Mouse (Mus musculus) brain, embryonic 14.5 days (tissue): ENCODE measurements at regions not wholly inside any gene's neighbourhood (a gene's known extent, or its start where the extent isn't known, plus 50 kb on each side); places are given as distances from the start of the nearest gene placed in this dataset.

Experiments used
- CTCF ChIP-seq: fragments of 200-500 bp; IDR thresholded peaks from 2 replicates; pipeline ENCODE4 v1.5.1; 2012; ENCODE audit warnings: inconsistent platforms, mild to moderate bottlenecking, moderate library complexity, borderline replicate concordance; ENCODE audit not compliant: insufficient read depth, insufficient read length; ENCODE audit errors: extremely low read depth
- POLR2A ChIP-seq: fragments of 200-500 bp; IDR thresholded peaks from 2 replicates; pipeline ENCODE4 v1.6.1; 2012; ENCODE audit warnings: mild to moderate bottlenecking, inconsistent platforms, borderline replicate concordance; ENCODE audit not compliant: poor library complexity, insufficient read depth, insufficient read length, severe bottlenecking; ENCODE audit errors: extremely low read depth

DNA sequence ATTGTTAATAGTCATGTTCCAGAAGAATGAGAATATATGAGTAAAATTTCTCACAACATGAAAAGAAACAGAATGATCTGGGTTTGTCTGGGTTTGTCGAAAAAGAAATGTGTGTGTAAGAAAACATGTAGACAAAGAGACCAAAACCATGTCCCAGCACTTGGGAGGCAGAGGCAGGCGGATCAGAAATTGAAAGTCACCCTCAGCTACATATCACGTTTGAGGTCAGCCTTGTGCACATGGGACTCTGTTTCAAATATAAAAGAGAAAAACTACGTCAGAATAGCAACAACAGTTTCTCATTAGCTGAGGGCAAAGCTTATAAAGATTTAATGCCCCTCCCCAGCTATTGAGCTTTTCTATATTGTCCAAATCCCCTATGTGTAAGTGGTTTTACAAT, 103.8 kb downstream of the Tmsb4x start:
- no peak for TF ChIP-seq POLR2A
- TF ChIP-seq CTCF, result no peak
